Mouse (Mus musculus) thymus, postnatal 0 days (tissue): ENCODE measurements around the gene Becn1. TPM values are rescaled to one million over a fixed set of nuclear protein-coding genes. Genes with fewer than 3 reads are reported as not detected.

Experiments
- DNase-seq: peaks from one replicate; pipeline ENCODE4 v3.0.0-alpha.2; 2015; ENCODE audit warnings: low spot score
- polyA plus RNA-seq: library from polyadenylated mRNA; unstranded; fragments of >200 nt; fragmentation: Nextera tagmentation; extraction: Ambion mirVana; gene quantifications from 2 replicates; pipeline ENCODE4 v1.2.1, GENCODE M21; 2015

Gene Becn1
- polyA plus RNA-seq, 1 experiment from 2014 or later: 191 TPM

DNA sequence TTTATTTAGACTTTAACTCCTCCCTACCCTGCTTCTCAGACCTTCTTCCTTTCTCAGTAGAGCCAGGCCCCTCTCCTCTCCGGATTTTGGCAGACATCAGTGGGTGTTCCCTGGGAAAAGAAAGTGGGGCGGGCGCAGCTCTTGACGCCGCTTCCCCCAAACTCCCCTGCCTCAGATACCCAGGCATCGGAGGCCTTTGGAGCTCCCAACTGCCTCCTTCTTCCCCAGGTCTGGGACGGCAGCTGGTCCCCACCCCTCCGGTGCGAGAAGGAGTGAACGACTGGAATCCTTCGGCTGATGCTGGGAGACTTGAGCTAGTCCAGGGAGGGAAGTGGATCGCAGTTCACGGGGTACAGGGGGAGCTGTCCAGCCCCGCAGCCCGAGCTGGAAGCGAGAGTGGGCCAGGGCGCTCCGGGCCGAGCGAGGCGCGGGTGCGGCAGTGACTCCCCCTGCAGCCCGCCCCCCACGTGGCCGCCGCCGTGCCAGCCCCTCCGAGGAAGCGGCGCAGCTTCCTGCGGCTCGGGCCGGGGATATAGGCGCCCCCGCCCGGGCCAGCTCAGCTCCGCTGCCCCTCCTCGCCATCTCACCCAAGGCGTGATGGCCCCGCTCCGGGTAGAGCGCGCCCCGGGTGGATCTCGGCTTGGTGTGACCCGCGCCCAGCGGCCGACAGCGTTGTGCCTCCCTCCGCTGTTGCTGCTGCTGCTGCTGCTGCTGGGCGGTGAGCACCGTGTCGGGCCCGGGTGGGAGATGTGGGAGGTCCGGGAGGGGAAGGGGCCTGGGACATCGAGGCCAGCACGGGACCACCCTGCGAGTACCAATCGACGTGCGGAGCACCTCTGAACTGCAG lies 56.0 kb downstream of the Becn1 start, which contains the start of gene Ramp2:
Gene Ramp2, plus strand, starts transcription at position 174 of the 847 bp plus-strand sequence.
- peak; percentile 37 for DNase-seq

DNA sequence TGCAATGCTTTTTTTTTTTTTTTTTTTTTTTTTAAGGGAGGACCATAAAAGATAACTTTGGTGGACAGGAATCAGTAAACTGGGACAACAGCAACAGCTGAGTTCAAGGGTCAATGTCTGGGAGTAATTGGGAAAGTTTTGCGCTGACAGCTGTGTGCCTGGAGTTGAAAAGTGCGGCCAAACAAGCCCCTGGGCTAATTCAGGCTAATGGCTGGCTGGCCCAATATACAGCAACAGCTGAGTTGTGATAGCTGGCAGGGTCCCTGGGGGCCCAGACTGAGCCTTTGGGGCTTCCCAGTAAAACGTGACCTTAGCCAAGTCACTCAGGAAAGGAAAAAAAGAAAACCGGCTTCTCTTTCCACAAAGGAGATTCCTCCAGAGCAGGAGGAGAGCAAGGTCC lies 57.0 kb downstream of the Becn1 start:
- DNase-seq: no peak

- DNase-seq: no peak
Observed at GRCm38 (mm10) chr11:101238071-101238647, 63.9 kb downstream of the Becn1 start.

- no peak for DNase-seq
Observed at GRCm38 (mm10) chr11:101236782-101237181, 65.3 kb downstream of the Becn1 start.

Other genes with a start within 250 kb of the Becn1 start
- 10.5 and 11.5 TPM in 2 replicates for gene Naglu, start 232.3 kb downstream of the Becn1 start, polyA plus RNA-seq
- gene Hsd17b1, start 223.9 kb downstream of the Becn1 start, polyA plus RNA-seq: 0.10 and 0.13 TPM in 2 replicates
- gene Coasy, start 219.7 kb downstream of the Becn1 start, polyA plus RNA-seq: 37.3 and 40.5 TPM in 2 replicates
- gene Mlx, start 215.0 kb downstream of the Becn1 start, polyA plus RNA-seq: 79.8 and 80.8 TPM in 2 replicates
- 34.6 and 39.0 TPM in 2 replicates for gene Psmc3ip, start 206.8 kb downstream of the Becn1 start, polyA plus RNA-seq
- 20.9 and 22.2 TPM in 2 replicates for gene Retreg3, start 182.4 kb downstream of the Becn1 start, polyA plus RNA-seq
- 73.0 and 80.2 TPM in 2 replicates for gene Tubg1, start 182.3 kb downstream of the Becn1 start, polyA plus RNA-seq
- 1.5 and 1.6 TPM in 2 replicates for gene Tubg2, start 146.4 kb downstream of the Becn1 start, polyA plus RNA-seq
- gene Cntnap1, start 131.8 kb downstream of the Becn1 start, polyA plus RNA-seq: 0.32 and 0.53 TPM in 2 replicates
- 2.4 and 2.8 TPM in 2 replicates for gene Plekhh3, start 130.9 kb downstream of the Becn1 start, polyA plus RNA-seq
- gene Ccr10, start 126.8 kb downstream of the Becn1 start, polyA plus RNA-seq: 1.7 and 1.8 TPM in 2 replicates
- 13.7 and 13.8 TPM in 2 replicates for gene Ezh1, start 75.8 kb downstream of the Becn1 start, polyA plus RNA-seq
- gene Ramp2, start 56.3 kb downstream of the Becn1 start, polyA plus RNA-seq: 29.6 and 30.8 TPM in 2 replicates
- 132 and 149 TPM in 2 replicates for gene Vps25, start 48.6 kb downstream of the Becn1 start, polyA plus RNA-seq
- gene Wnk4, start 41.7 kb downstream of the Becn1 start, polyA plus RNA-seq: 1.4 and 2.1 TPM in 2 replicates
- gene Cntd1, start 23.3 kb downstream of the Becn1 start, polyA plus RNA-seq: 1.3 and 1.9 TPM in 2 replicates
- 164 and 179 TPM in 2 replicates for gene Coa3, start 23.2 kb downstream of the Becn1 start, polyA plus RNA-seq
- gene Psme3, start 13.9 kb upstream of the Becn1 start, polyA plus RNA-seq: 123 and 135 TPM in 2 replicates
- gene Aoc2, start 22.8 kb upstream of the Becn1 start, polyA plus RNA-seq: 0.76 and 1.0 TPM in 2 replicates
- gene Aoc3, start 28.3 kb upstream of the Becn1 start, polyA plus RNA-seq: 0.69 and 0.78 TPM in 2 replicates
- 0.07 and 0.17 TPM in 2 replicates for gene G6pc, start 65.3 kb upstream of the Becn1 start, polyA plus RNA-seq
- 67.6 and 70.6 TPM in 2 replicates for gene Aarsd1, start 115.3 kb upstream of the Becn1 start, polyA plus RNA-seq
- gene Gm27029, start 122.5 kb upstream of the Becn1 start, polyA plus RNA-seq: 1.5 and 2.2 TPM in 2 replicates
- gene Rundc1, start 122.8 kb upstream of the Becn1 start, polyA plus RNA-seq: 13.2 and 16.1 TPM in 2 replicates
- 1.8 TPM in 2 replicates for gene Ptges3l, start 123.0 kb upstream of the Becn1 start, polyA plus RNA-seq
- 550 and 596 TPM in 2 replicates for gene Rpl27, start 140.0 kb upstream of the Becn1 start, polyA plus RNA-seq
- 86.4 and 87.4 TPM in 2 replicates for gene Ifi35, start 146.1 kb upstream of the Becn1 start, polyA plus RNA-seq
- gene Rnd2, start 162.7 kb upstream of the Becn1 start, polyA plus RNA-seq: 3.7 and 4.6 TPM in 2 replicates
- 24.7 and 25.3 TPM in 2 replicates for gene Vat1, start 163.9 kb upstream of the Becn1 start, polyA plus RNA-seq
- 9.1 and 9.8 TPM in 2 replicates for gene Brca1, start 249.7 kb upstream of the Becn1 start, polyA plus RNA-seq
- gene Nbr1, start 249.9 kb upstream of the Becn1 start, polyA plus RNA-seq: 39.8 and 40.2 TPM in 2 replicates